Mouse (Mus musculus) adrenal gland, adult 8-10 months (tissue): ENCODE results near the gene Afg3l1. TPM values are rescaled to one million over a fixed set of nuclear protein-coding genes. Genes with fewer than 3 reads are reported as not detected.
"Not testable (repeated sequence)": the region's sequence is repeated elsewhere in the genome, so short reads cannot be mapped to it uniquely, and the experiment has no call there.

ENCODE experiments used
- DNase-seq: peaks from one replicate; pipeline ENCODE4 v3.0.0; 2022
- total RNA-seq, 4 experiments: library from RNA; stranded (reverse); gene quantifications; 2 replicates each; pipeline ENCODE4 v1.2.4; 2022

The Afg3l1 gene
- total RNA-seq, result 10 to 100 TPM; 69.7 to 99.4 (median 85.1) TPM

DNA sequence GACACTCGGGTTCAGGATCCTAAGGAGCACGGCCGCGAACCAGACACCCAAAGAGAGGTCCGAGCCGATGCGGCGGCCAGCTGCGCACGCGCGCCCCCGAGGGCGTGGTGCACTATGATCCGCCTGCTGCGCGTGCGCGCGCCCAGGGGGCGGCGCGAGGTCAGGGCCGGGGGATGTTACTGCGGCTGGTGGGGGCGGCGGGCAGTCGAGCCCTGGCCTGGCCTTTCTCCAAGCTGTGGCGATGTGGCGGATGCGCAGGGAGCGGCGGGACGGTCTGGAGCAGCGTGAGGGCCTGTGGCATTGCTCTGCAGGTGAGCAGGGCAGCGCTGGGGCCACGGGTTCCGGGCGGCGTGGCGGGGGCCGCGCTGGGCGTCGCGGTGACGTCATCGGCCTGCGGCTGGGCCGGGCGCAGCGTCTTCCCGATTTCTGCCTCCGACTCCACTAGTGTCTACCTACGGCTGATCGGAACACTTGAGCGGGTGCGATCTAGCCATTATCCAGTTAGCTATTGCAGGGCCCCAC is at the start of gene Afg3l1:
Gene Afg3l1, plus strand, starts transcription at position 167 of the 522 bp plus-strand sequence.
- DNase-seq, result peak; percentile 90

DNA sequence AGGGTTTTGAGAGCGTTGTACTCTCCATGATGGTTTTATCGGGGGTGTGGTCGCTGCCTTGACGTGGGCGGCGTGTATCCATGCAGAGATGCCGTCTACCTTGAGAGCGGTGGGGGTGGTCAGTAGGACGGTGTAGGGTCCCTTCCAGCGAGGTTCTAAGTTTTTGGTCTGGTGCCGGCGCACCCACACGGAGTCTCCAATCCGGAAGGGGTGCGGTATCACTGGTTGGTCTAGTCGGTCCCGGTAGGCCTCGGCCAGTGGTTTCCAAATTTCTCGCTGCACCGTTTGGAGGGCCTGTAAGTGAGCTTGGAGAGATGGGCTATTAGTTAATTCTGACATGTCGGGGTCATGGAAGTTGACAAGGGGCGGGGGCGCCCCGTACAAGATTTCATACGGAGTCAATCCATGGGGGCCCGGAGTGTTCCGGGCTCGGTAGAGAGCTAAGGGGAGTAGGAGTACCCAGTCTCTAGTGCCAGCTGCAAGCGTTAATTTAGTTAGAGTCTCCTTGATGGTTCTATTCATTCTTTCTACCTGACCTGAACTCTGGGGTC is 49.3 kb upstream of the Afg3l1 start:
- DNase-seq, result no peak

GRCm38 (mm10) chr8:123428939-123429721 is 48.6 kb upstream of the Afg3l1 start:
- DNase-seq, result no peak

GRCm38 (mm10) chr8:123429722-123430013 is 48.0 kb upstream of the Afg3l1 start:
- not testable (repeated sequence) for DNase-seq

DNA sequence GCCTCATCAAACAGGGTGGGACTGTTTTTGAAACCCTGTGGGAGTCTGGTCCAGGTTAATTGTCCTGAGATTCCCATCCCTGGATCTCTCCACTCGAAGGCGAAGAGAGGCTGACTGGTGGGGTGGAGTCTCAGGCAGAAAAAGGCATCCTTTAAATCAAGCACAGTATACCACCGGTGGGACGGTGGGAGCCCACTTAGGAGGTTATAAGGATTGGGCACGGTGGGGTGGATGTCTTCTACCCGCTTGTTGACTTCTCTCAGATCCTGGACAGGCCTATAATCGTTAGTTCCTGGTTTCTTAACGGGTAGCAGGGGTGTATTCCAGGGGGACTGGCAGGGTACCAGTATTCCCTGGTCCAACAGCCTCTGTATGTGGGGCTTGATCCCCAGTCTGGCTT is 46.8 kb upstream of the Afg3l1 start:
- not testable (repeated sequence) for DNase-seq

DNA sequence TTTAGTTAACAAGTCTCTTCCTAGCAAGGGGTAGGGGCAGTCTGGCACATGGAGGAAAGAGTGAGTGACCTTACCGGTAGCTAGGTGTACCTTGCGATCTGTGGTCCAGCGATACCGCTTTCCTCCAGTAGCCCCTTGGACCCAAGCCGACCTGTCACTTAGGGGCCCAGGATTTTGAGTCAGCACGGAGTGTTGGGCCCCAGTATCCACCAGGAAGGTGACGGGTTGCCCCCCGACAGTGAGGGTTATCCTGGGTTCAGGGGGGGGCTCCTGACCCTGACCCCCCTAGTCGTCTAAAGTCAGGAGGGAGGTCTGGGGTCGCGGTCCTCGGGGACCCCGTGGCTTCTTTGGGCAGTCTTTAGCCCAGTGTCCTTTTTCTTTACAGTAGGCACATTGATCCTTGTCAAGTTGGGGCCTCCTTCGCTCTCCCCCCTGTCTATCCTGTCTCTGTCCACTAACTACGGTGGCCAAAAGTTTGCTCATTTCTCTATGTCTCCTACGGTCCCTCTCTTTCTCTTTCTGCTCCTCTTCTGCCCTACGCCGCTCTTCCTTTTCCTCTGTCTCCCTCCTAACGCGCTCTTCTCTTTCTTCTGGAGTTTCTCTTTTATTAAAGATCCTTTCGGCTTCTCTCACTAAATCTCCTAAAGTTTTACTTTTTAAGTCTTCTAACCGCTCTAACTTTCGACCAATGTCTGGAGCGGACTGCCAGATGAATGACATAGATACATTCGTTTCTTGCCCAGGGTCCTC is 45.9 kb upstream of the Afg3l1 start:
- DNase-seq, result no peak

- DNase-seq, result no peak
These were observed 45.3 kb upstream of the Afg3l1 start for GRCm38 (mm10) chr8:123432381-123432780.

DNA sequence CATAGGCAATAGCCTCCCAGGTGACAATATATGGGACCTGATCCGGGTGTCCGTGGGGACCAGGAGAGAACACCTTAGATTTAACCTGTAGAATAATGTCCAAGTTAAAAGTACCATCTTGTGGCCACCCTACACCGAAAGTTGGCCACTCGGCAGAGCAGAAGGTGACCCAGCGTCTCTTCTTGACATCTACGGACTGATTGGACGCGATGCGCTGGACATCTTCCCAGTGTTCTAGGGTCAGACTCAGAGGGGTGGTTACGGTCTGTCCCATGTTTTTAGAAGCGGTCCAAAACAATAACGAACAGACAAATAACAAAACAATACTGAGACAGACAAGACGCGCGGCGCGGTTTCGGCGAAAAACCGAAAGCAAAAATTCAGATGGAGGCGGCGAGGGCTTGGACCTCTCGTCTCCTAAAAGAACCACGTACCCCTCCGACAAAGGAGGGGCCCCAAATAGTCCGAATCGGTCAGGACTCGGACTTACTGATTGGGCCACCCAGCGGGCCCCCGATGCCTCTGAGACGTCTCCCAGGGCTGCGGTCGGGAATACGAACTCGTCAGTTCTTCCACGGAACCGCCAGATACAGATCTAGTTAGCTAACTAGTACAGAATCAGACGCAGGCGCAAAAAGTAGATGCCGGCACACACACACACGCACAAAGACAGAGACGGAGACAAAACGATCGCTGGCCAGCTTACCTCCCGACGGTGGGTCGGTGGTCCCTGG is 44.3 kb upstream of the Afg3l1 start:
- not testable (repeated sequence) for DNase-seq

DNA sequence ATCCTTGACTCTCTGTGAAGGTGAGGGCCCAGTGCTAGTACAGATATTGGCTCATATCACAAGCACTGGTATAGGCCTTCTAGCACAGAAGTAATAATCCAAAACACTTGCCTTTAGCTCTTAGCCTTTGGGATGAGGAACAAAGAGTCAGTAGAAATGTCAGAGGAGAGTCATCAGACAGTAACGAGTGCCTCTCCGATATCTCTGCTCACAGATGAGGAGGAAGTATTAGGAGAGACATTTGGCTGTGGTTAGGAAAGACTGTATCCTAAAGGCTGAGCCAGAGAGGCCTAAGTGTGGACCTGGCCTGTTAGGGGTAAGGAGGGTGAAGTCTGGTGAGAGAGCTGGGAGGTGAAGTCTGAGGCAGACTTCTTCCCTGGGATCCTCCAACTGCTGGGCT is 35.9 kb upstream of the Afg3l1 start:
- DNase-seq, result no peak

DNA sequence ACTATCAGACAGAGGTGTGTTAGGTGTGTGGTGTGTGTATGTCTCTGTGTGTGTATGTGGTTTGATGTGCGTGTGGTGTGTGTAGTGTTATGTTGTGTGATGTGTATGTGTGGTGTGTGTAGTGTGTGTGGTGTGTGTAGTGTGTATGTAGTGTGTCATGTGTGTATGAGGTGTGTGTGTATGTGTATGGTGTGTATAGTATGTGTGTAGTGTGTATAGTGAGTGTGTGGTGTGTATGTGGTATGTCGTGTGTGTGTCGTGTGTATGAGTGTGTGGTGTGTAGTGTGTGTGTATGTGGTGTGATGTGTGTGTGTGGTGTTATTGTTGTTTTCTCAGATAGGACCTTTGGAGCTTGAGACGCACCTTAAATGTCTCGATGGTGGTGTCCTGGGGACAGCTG is 35.4 kb upstream of the Afg3l1 start:
- no peak for DNase-seq

DNA sequence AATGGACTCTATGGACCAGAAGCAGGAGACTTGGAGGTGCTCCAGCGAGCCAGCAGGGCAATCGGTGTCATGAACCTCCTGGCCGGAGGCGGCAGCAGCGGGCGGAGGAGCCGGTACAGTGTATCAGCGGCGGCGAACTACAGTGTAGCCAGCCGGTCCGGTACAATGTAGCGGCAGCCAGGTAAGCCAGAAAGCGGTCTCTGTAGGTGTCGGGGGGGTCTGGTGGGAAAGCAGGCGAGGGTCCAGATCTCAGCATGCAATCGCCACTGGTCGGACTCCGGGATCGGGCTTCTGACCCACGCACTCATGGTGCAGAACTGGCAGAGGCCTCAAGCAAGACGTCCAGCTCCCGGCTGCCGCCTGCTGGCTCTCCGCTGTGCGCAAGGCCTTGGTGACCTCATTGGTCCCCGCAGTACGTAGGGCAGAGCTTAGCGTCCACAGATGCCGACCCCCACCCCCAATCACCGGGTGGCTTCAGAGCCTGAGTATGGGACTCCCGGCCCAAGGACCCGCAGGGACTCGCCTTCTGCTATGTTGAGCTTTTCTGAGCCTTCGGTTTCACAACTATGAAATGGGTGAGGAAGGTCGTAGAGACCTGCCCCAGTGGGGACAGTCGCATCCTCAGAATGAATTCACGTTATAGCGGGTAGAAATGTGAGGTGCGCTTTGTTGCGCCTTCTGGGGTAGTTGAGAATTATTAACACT is 34.7 kb upstream of the Afg3l1 start:
- DNase-seq, result peak; percentile 81

GRCm38 (mm10) chr8:123443576-123443921 is 34.2 kb upstream of the Afg3l1 start:
- no peak for DNase-seq

GRCm38 (mm10) chr8:123444131-123444530 is 33.6 kb upstream of the Afg3l1 start:
- DNase-seq, result no peak

DNA sequence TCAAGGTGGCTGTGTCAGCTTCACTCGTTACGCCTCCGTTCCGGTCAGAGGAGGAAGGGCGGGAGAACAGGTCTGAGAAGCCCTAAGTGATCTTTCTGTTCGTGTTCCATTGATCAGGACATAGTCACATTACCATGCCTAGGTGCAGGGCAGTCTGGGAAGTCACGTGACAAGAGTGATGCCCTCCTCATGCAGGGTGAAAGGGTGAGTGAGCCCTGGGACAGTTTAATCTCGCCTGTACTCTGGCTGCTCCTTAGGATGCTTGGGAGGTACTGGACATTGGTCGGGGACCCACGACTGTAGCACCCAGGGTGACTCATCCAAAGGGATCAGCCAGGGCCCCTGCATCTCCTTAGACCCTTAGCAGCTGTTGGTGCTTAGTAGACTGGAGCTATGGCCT is 31.7 kb upstream of the Afg3l1 start:
- DNase-seq, result no peak

- no peak for DNase-seq
These were observed 30.9 kb upstream of the Afg3l1 start for GRCm38 (mm10) chr8:123446799-123447198.

DNA sequence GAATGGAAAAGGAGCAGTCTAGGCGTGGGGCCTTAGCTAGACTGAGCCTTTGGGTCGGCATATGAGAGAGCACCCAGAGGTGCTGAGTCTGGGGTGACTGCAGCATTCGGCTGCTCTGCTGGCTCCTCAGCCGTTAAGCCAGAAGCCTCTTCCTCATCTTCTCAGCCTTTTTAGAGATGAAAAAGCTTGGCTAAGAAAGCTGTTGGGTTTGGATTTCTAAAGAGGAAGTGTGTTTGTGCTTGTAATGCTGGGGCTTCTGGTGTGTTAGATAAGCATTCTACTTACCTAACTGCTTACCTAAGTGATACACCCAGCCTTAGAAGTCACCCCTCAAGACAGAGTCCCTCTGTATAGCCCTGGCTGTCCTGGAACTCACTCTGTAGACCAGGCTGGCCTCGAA is 26.9 kb upstream of the Afg3l1 start:
- DNase-seq, result no peak

- DNase-seq, result not testable (repeated sequence)
These were observed 26.0 kb upstream of the Afg3l1 start for GRCm38 (mm10) chr8:123451747-123452146.

DNA sequence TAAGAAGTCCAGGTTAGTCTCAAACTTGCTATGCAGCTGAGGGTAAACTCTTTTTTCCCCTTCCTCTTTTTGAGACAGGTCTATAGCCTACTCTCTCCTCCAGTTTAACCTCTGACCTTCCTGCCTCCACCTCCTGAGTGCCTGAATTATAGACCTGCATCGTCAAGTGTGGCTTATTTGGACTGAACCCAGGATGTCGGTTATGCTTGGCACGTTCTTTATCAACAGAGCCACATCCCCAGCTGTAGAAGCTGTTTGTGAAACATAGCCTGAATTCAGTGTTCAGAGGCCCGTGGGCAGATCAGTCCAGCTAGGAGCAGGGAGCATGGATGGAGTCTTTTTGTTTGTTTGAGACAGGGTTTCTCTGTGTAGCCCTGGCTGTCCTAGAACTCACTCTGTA is 25.6 kb upstream of the Afg3l1 start:
- no peak for DNase-seq

GRCm38 (mm10) chr8:123453291-123453690 is 24.4 kb upstream of the Afg3l1 start:
- DNase-seq, result no peak

DNA sequence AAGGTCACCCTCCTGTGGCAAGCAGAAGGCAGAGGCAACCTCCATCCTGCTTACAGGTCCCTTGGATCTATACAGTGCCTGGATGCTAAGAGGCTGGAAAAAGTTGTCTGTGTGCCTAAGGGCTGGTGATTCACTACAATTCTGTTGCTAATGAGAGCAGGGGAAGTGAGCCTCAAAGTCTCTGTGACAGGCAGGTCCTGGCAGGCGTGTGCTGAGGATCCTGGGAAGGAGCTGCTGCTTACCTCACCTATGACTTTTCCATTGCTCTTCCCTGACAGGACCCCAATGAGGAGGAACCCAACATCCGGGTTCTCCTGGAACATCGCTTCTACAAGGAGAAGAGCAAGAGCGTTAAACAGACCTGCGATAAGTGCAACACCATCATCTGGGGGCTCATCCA is 23.8 kb upstream of the Afg3l1 start:
- no peak for DNase-seq

DNA sequence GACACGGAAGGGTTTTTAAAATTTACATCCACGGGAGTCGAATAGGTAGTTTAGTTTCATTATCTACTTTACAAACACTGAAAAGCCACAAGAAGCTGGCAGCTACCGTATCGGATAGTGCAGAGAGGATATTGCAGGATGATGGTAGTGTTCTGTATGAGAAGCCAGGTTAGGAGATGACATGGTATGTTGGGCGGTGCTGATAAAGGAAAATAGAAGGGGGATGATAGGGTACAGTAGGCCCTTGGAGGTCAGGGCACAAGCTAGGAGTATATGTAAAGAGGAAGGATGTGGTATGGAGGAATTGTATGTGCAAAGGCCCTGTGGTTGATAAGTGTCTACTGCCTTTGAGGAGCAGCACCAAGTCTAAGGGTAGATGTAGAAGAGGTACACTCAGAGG is 23.1 kb upstream of the Afg3l1 start:
- DNase-seq, result no peak

DNA sequence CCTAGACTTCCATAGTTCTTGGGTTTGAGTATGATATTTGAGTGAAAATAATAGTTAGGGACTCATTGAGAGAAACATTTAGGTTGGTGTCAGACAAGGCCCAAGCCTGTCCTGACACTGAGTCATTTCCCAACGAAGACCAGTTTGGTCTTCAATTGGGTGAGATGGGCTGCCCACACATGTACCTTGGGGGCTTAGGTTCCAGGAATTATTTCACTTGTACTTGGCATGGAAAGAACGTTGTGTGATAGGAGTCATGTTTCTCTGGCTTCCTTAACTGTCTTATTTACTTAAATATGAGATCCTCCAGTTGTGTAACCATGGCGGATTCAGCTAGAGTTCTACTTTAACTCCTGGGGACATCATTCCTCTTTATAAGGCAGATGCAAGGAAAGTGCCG is 14.1 kb upstream of the Afg3l1 start:
- no peak for DNase-seq
